Mouse (Mus musculus): ENCODE data around the gene Gm10413. TPM values are rescaled to one million over a fixed set of nuclear protein-coding genes. Genes with fewer than 3 reads are reported as not detected.
"Not testable (repeated sequence)": the region's sequence is repeated elsewhere in the genome, so short reads cannot be mapped to it uniquely, and the experiment has no call there.

Gm10413 gene
- total RNA-seq (2015; ENCODE audit: low replicate concordance) (not detected in 2 replicates), total RNA-seq (2017; ENCODE audit: low replicate concordance) (not detected in 2 replicates)

DNA sequence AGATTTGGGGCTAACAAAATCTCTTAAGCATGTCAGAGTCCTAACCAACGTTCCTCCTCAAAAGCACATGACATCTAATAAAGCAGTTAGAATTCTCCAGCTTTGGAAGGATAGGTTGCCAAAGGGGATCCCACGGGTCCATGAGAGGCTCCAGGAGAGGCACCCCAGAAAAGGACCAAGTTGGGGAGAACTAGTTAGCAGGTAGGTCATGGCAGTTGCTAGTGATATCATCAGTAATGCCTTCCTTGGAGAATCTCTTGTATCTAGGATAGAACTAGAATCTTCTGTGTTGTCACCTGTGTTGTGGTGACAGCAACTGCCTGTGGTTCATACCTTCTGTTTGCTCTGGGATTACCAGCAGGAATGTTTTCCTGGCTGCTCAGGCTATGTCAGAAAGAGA is at the start of gene Gm10413:
Gm10413 (plus strand) TSS at position 301 of the 400 bp plus-strand sequence.
- ATAC-seq (replicated peaks; ENCODE audit: low FRiP score, poor library complexity, severe bottlenecking) = not testable (repeated sequence)

DNA sequence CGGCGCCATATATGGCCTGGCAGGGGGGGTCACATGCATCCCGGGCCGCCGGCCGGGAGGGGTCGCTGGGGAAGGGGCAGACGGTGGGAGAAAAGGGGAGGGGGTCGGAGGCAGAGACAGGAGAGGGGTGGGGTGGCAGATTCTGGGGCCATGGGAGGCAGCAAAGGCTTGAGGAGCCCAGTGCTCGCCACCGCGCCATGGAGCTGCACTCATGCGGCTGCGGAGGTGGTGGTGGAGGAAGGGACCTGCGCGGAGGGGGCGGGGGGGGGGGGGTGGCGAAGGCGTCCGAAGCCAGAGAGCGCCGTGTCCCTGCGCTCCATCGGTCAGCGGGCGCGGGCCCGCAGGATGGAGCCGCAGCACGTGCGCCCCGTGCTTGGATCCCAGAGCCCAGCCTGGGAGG is 17.4 kb downstream of the Gm10413 start, which contains the start of gene Gm10409:
Gm10409 (plus strand) TSS at position 301 of the 400 bp plus-strand sequence.
- ATAC-seq (replicated peaks; ENCODE audit: low FRiP score, poor library complexity, severe bottlenecking) = not testable (repeated sequence)

DNA sequence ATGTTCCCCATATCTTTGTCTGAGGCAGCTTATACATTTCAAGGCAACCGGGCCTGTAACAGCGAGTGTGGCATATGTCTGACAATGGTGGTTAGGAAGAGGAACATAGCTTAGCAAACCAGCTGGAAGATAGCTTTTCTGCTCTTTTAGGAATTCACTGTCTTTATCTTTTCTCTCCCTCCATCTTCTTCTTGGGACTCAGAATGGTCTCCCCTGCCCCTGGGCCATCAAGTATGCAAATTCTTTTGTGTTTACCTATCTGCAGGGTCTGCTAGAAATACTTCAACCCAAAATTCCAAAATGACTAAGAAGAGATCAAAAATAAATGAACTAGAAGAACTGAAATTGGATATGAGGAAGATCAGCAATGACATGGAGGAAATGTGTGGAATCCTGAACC is 32.9 kb downstream of the Gm10413 start, which contains the start of gene Gm3005:
Gm3005 (plus strand) TSS at position 301 of the 400 bp plus-strand sequence.
- not testable (repeated sequence) for ATAC-seq (replicated peaks; ENCODE audit: low FRiP score, poor library complexity, severe bottlenecking)

DNA sequence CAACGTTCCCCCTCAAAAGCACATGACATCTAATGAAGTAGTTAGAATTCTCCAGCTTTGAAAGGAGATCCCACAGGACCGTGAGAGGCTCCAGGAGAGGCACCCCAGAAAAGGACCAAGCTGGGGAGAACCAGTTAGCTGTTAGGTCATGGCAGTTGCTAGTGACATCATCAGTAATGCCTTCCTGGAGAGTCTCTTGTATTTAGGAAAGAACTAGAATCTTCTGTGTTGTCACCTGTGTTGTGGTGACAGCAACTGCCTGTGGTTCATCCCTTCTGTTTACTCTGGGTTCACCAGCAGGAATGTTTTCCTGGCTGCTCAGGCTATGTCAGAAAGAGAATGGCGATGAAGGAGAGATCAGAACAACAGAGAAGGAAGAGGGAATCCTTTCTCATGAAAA is 54.2 kb downstream of the Gm10413 start, which contains the start of gene Gm10408:
Gm10408 (plus strand) TSS at position 301 of the 400 bp plus-strand sequence.
- ATAC-seq (replicated peaks; ENCODE audit: low FRiP score, poor library complexity, severe bottlenecking) = not testable (repeated sequence)

Other genes starting within 250 kb of the Gm10413 start
- gene Gm5795, start 206.8 kb upstream of the Gm10413 start, total RNA-seq (2015; ENCODE audit: low replicate concordance) = not detected in 2 replicates
- gene Gm5795, start 206.8 kb upstream of the Gm10413 start, total RNA-seq (2017; ENCODE audit: low replicate concordance) = not detected in 2 replicates
- gene D830030K20Rik, start 186.6 kb upstream of the Gm10413 start, total RNA-seq (2015; ENCODE audit: low replicate concordance) = not detected in 2 replicates
- gene D830030K20Rik, start 186.6 kb upstream of the Gm10413 start, total RNA-seq (2017; ENCODE audit: low replicate concordance) = not detected in 2 replicates
- gene Gm2956, start 62.5 kb upstream of the Gm10413 start, total RNA-seq (2015; ENCODE audit: low replicate concordance) = not detected in 2 replicates
- not detected in 2 replicates for gene Gm2956, start 62.5 kb upstream of the Gm10413 start, total RNA-seq (2017; ENCODE audit: low replicate concordance)
- gene Gm10409, start 17.5 kb downstream of the Gm10413 start, total RNA-seq (2015; ENCODE audit: low replicate concordance) = not detected in 2 replicates
- gene Gm10409, start 17.5 kb downstream of the Gm10413 start, total RNA-seq (2017; ENCODE audit: low replicate concordance) = not detected in 2 replicates
- not detected in 2 replicates for gene Gm3005, start 33.0 kb downstream of the Gm10413 start, total RNA-seq (2015; ENCODE audit: low replicate concordance)
- gene Gm3005, start 33.0 kb downstream of the Gm10413 start, total RNA-seq (2017; ENCODE audit: low replicate concordance) = not detected in 2 replicates
- gene Gm10408, start 54.3 kb downstream of the Gm10413 start, total RNA-seq (2015; ENCODE audit: low replicate concordance) = not detected in 2 replicates
- gene Gm10408, start 54.3 kb downstream of the Gm10413 start, total RNA-seq (2017; ENCODE audit: low replicate concordance) = not detected in 2 replicates
- gene Gm3012, start 239.4 kb downstream of the Gm10413 start, total RNA-seq (2015; ENCODE audit: low replicate concordance) = not detected in 2 replicates
- gene Gm3012, start 239.4 kb downstream of the Gm10413 start, total RNA-seq (2017; ENCODE audit: low replicate concordance) = not detected in 2 replicates

Measured in erythroblast, adult 5-6 weeks (primary cell).